Mouse (Mus musculus): ENCODE results near the gene Grik4.
"Not testable (repeated sequence)": the region's sequence is repeated elsewhere in the genome, so short reads cannot be mapped to it uniquely, and the experiment has no call there.

Grik4 gene

DNA sequence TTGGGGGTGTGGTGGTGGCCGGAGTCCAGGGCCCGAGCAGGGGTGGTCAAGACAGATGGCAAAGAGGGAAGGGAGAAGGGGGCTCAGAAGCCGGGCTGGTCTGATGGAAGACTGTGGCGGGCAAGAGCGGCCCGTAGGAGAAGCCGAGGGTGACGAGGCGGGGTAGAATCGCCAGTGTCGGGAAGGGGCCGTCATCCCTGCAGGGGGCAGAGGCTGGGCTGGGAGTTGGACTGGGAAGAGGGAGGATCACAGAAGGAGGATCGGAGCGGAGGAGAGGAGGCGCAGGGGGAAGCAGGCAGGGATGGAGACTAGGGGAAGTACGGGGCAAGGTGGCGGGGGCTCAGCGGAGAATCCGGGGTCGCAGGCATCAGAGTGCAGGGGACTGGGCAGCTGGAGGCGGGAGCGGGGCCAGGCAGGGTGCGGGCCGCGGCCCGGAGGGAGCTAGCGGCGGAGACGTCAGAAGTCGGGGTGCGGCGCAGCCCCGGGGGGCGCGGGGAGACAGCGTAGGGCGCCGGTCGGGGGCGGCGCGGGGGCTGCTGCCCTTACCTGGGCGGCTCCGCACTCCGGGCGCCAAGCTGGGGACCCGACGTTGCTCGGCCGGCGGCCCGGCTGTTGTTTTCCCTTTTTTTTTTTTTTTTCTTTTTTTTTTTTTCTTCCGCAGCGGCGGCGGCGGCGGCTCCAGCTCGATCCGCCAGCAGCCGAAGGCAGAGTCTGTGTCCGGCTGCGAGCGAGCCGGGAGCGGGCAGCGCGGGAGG lies at the start of gene Grik4:
Grik4 (minus strand) TSS at position 713 of the 755 bp plus-strand sequence.
- in situ Hi-C loops (cut with MboI; ENCODE audit: low sequenced_read_pairs) = loop anchor here (25.0 kb wide), 1 partner anchor 607 kb away; no protein-coding TSS in a partner anchor

DNA sequence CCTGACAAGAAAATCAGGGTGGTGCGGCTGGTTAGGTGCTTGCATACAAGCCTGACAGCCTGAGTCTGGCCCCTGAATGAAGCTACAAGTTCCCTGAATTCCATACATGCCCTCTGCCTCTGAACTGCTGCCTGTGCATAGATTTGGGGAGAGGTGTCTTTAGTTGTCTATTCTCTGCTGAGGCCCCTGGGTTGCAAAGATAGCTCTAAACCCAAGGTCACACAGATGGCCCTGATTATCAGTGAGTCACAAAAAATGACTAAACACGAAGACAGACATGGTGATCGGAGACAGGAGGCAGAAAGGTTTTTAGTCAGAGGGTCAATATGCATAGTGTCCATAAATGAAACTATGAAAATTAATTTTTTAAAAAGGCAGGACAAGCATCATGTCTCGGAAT lies 49.4 kb upstream of the Grik4 start:
- in situ Hi-C loops (cut with MboI; ENCODE audit: low sequenced_read_pairs) = no loop called here

DNA sequence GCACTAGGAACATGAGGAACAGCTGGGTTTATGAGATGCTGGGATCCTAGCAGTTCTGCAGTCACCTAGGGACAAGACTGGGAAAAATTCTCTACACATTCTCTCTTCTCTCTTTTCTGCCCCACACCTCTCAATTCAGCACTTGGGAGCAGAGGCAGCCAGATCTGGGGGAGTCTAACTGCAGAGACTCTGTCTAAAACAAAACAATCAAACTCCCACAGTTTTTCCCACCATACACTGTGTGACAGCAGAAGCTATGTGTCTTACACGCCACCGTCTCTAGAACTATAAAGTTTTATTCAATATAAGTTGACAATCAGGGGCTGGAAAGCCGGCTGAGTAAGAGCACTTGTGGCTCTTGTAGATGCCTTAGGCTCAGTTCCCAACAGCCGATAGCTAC lies 43.7 kb upstream of the Grik4 start:
- in situ Hi-C loops (cut with MboI; ENCODE audit: low sequenced_read_pairs) = no loop called here

DNA sequence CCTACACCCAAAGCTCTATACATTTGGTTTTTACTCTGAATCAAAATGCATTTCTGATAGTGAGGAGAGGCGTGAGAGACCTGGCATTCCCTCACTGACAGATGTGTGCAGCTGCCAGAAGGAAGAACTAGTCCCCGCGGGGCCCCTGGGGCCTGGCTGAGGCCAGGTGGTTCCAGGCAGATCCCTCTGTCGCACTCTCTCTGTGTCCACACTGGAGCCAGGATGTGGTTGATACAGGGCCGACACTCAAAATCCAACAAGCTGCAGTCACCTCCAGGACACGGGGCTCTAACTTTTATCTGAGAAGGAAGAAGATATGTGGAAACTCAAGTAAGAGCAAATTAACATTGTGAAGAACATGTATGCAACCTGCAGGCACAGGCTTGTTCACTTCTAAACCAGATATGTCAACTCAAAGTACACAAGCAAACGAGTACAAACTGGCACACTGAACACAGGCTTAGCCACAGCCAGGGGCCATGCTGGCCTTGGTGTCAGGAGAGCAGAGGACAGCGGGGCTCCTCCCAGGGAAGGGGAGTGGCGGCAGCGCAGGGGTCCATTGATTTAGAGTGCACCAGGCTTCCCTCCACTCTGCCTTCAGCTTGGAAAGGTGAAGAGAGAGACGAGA lies 24.7 kb upstream of the Grik4 start:
- in situ Hi-C loops (cut with MboI; ENCODE audit: low sequenced_read_pairs) = no loop called here

DNA sequence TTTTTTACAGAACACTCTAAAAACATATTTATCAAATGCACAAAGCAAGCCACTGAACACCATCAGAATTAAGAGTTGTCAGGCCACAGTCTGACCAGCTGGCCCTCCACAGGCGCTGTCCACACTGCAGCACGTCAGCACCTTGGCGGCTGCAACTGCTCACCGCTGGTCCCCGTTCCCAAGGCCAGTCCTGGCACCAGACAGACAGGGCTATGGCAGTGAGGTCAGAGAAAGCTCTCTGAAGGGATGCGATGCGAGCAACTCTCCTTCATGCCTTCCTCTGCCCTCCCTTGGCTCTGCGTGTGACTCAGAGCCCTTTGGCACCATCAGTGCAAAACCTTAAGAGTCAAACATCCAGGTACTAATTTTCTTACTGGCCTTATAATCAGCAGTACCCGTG lies 23.4 kb upstream of the Grik4 start:
- in situ Hi-C loops (cut with MboI; ENCODE audit: low sequenced_read_pairs) = no loop called here

DNA sequence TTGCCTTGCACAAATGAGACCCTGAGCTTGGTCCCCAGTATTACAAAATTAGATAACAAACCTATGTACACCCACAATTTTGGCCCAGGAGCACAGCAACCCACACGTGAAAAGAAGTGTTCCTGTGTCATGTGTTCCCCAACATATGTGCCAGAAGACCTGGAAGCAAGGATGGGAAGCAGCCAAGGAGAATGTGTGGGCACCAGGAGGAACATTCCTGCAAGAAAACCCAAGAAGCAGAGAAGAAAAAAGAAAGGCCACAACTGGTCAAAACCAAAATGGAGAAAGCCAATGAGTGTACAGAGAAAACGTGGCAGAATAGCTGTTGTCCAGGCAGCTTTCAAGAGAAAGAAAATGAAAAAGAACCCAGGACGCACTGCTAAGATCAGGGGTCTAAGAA lies 20.5 kb upstream of the Grik4 start:
- in situ Hi-C loops (cut with MboI; ENCODE audit: low sequenced_read_pairs) = not testable (repeated sequence)

DNA sequence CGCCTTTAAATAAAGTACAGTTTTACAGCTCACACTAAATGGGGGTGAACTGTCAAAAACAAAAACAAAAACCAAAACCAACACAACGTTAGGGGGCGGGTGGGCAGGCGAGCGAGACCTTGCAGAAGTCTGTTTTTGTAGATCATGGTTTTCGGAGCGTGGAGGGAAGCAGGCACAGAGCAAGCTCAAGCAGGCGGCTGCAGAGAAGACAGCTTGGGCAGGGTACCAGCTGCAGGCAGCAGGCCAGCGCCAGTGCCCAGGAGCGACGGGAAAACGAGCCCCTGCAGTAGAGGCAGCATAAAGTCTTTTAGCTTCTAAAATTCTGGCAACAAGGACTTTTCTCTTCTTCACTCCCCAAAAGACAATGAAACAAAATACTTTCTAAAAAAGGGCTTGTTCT lies 20.1 kb upstream of the Grik4 start:
- in situ Hi-C loops (cut with MboI; ENCODE audit: low sequenced_read_pairs) = no loop called here

DNA sequence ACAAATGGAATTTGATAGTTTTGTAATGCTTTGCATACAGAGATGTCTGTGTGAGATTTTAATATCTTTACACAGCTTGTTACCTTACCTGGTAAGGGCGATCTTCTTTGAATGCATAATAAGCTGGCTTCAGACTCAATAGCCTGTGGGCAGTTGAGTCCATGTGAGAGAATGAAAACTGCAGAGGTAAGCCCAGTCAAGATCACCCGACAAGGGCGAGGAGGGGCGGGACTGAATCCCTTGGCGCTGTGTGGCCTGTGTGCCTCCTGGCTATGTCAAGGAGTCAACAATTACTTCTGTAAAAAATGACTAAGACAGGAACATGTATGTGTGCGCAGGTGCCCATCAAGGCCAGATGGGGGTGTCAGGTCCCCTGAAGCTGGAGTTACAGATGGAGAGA lies 18.2 kb upstream of the Grik4 start:
- in situ Hi-C loops (cut with MboI; ENCODE audit: low sequenced_read_pairs) = no loop called here

DNA sequence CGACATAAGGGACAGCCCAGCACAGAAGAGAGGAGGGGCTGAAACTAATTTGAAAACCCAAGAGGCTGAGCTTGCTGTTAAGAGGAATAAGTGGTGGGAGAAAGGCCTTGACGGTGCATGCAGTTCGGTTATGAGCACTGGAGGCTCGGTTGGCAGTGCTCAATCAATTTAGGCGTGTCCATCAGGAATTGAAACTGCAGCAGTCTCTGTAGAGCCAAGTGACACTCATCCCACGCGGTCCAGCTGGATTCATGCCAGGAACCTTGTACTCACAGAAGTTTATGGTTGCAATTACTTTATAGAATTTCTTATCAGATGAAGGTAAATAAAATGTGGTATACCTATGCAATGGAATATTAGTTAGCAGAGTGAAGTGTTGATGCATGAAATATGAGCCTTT lies 14.1 kb upstream of the Grik4 start:
- in situ Hi-C loops (cut with MboI; ENCODE audit: low sequenced_read_pairs) = no loop called here

DNA sequence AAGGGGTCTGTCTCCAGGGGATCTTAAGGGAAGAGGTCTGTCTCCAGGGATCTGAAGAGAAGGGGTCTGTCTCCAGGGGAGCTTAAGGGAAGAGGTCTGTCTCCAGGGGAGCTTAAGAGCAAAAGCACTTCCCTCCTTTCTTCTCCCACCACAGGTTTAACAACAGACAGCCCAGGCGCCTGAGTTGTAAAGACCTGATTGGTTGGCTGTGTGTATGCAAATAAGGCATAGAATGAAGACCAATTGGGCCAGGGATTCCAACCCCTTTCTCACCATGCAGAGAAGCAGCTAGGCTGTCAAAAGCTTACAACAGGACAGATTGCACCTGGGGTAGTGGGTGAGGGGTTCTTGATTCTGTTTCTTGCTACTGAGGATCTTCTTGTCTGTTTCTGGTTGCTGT lies 4.1 kb upstream of the Grik4 start:
- in situ Hi-C loops (cut with MboI; ENCODE audit: low sequenced_read_pairs) = loop anchor here (25.0 kb wide), 1 partner anchor 611 kb away; no protein-coding TSS in a partner anchor

DNA sequence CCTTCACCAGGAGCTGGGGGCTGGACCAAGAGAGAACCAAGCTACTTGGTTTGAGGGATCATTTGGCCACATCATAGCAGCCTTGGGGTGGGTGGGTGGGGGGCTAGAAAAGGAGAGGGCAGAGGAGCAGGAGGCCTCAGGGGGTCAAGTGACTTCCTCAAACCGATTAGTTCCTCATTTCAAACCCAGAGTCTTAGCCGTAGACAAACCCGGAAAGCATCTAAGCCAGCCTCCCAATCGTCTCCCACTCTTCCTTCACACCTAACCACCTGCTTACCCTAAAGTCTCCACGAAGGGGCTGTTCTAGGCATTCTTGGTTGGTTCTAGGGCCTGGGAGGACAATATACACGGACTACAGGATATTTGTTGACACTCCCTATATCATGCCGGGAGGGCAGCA lies 881 bp upstream of the Grik4 start:
- in situ Hi-C loops (cut with MboI; ENCODE audit: low sequenced_read_pairs) = loop anchor here (25.0 kb wide), 1 partner anchor 608 kb away; no protein-coding TSS in a partner anchor

DNA sequence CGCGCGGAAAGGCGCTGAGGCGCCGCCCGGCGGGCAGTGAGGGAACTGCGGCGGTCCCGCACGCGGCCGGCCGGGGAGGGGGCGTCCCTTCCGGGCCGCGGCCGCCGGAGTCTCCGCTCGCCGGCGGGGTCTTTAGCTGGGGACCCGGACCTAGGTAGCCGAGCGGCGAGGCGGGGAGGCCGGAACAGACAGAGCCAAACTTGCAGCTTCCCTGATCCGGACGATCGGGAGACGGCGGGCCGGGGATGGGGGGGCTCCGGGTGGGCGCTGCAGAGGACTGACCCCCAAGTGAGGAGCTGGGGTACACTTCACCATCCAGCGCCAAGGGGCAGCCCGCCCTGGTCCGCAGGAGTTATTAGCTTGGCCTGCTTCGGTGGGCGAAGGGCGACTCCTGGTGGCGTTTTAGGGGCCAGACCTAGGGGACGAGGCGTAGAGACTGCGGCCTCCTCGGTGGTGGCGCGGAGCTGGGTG lies 278 bp upstream of the Grik4 start:
- in situ Hi-C loops (cut with MboI; ENCODE audit: low sequenced_read_pairs) = loop anchor here (25.0 kb wide), 1 partner anchor 607 kb away; no protein-coding TSS in a partner anchor

DNA sequence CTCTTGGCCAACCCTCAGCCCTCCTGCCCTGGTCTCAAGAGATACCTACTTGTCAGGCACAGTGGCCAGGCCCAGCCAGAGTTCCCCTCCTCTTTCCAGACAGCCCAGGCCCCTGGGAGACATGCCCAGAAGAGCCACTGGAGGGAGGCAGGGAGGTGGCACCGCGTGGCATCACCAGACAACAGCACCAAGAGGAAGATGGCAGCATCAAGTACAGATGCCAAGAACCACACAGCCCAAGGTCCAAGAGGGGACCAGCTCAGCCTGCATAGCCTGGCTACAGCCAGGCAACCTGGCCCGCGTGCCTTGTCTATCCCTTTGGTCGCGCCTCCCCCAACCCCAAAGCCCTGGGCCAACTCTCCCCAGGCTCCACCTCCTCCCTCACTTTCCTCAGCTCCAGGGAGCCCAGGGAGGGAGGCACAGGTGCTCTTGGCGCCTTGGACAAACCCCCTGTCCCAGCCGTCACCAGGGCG lies 1.2 kb downstream of the Grik4 start:
- in situ Hi-C loops (cut with MboI; ENCODE audit: low sequenced_read_pairs) = loop anchor here (25.0 kb wide), 1 partner anchor 606 kb away; no protein-coding TSS in a partner anchor

DNA sequence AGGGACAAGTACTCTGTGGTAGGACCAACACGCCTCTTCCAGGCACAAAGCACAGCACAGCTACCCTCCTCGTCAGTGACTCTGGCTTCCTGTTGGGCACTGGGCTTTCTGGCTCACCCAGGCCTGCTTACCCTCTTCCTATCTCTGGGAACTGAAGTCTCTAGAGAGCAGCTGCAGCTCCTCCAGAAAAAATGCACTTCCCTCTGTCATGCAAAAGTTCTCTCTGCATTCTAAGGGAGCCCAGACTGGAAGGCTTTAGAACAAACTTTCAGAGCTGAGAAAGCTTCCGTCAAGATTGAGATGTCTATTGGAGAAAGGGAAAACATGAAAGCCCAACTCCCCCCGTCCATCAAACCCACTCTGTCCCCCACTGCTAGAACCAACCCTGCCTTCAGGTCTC lies 2.1 kb downstream of the Grik4 start:
- in situ Hi-C loops (cut with MboI; ENCODE audit: low sequenced_read_pairs) = loop anchor here (25.0 kb wide), 1 partner anchor 605 kb away; no protein-coding TSS in a partner anchor

DNA sequence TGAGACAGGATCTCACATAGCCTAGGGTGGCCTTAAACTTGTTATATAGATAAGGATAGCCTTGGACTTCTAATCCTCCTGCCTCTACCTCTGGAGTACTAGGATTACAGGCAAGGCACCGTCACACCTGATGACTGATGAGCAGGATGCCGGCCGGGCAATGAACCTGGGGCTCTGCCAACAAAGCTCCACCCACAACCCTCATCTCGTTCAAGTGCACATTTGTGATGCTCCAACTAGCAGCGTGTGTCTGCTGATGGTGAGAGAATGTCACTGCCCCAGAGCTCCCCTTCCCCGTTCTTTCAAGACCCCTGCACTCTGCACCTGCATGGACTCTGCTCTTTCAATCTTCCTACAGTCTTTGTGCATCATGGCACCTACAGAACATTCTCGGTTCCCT lies 12.1 kb downstream of the Grik4 start:
- in situ Hi-C loops (cut with MboI; ENCODE audit: low sequenced_read_pairs) = loop anchor here (25.0 kb wide), 1 partner anchor 595 kb away; no protein-coding TSS in a partner anchor

DNA sequence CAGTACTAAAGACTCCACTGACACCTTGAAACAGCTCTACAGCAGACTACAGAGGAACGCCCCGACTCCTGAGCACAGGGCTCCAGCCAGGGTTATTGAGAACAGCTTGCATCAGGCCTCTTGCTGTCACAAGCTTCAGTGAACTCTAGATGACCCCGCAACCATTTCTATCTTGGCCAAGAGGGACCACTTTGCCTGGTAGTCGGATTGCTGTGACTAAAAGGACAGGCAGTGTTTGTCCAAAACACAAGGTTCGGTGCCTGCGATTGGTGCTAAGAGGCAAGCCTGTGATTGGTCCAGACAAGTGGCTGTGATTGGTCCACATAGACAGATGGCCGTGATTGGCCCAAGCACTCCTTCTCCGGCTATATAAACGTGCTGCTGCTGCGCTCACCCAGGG lies 16.8 kb downstream of the Grik4 start:
- in situ Hi-C loops (cut with MboI; ENCODE audit: low sequenced_read_pairs) = loop anchor here (25.0 kb wide), 1 partner anchor 590 kb away; no protein-coding TSS in a partner anchor

DNA sequence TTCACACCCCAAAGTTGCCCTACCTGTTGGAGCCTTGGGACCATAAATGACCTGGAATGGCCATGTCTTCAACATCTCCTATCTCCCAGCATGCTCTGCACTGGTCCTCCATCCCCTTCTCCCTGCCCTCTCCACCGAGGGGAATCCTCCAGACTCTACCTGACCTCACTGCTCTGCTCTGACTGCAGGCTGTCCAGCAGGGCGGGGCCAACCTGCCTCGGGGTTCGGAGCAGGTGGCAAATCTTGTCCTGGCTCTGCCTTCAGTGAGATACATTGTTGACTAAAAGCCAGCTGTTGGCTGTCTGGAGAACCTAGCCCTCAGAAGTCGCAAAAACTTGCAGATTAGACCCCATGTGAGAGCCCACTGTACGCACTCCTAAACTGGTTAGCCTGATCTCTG lies 17.7 kb downstream of the Grik4 start:
- in situ Hi-C loops (cut with MboI; ENCODE audit: low sequenced_read_pairs) = loop anchor here (25.0 kb wide), 1 partner anchor 589 kb away; no protein-coding TSS in a partner anchor

DNA sequence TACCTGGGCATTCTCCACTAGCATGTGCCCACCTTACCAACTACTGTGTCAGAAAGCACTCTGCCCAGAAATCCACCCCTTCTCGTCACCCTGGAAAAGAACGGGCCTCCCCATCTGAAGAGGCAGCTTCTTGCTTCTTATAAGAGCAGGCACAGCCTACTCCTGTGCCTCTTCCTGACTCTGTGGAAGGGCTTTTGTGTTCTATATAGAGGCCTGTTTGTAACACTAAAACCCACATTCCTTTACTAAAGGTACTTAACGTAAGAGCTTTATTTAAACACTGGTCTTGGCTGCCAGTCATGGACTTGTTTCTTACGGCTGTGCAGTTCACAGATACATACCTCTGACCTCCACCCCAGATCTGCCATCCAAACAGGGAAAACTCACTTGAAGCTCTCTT lies 22.5 kb downstream of the Grik4 start:
- in situ Hi-C loops (cut with MboI; ENCODE audit: low sequenced_read_pairs) = no loop called here

DNA sequence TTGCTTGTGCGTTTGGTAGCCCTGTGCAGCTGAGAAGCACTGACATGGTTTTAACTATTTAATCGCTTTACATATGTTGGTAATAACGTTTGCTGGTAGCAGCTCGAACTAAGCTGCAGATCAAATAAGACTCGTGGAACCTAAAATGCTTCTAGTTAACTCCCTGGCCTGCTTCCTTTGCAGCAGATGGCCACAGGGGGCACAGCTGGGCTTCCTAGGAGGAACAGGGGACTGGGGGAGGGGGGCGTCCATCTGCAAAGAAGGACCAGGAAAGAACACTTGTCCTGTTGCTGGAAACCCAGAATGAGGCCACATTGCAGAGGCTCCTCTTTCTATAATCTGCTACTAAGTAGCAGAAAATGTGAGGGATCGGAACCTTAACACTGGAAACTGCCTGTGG lies 24.1 kb downstream of the Grik4 start:
- in situ Hi-C loops (cut with MboI; ENCODE audit: low sequenced_read_pairs) = no loop called here

DNA sequence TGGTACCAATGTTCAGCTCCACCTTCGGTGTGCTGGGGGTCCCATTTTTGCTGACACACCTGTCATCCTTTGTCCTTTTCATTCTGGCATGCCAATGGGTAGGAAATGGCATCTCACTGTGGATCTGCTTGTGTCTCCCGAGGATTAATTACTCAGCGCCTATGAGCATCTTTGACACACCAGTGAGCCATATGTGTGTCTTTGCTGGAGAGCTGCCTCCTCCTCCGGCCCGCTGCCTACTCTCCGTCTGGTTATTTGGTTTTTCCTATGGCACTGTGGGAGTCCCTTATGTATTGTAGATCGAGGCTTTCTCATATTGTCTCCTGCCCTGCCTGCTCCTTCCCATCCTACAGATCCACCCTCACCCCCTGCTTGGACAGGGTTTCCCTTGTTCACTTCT lies 26.4 kb downstream of the Grik4 start:
- in situ Hi-C loops (cut with MboI; ENCODE audit: low sequenced_read_pairs) = no loop called here

DNA sequence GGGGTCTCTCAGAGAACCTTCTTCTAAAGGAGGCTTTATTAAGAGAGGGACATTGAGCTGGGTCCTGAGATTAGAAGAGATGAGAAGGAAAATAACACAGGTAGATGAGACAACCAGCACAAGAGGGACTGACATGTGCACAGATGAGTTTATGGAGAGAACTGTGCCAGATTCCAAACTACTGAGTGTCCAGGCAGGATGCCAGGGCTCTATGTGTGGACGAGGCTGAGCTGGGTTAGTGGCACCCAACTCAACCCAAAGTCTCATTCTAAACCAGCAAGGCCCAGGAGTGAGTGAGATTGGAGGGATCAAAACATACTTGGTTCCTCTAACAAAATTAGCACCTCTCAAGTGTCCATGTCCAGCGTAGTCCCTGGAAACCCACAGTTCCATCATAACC lies 31.1 kb downstream of the Grik4 start:
- in situ Hi-C loops (cut with MboI; ENCODE audit: low sequenced_read_pairs) = no loop called here

All from CH12F3 (cell line).